Mouse (Mus musculus) induced T-regulatory cell, adult 2 months (primary cell): Measurements from ENCODE around the gene Cldn3.
"Not testable (repeated sequence)": the region's sequence is repeated elsewhere in the genome, so short reads cannot be mapped to it uniquely, and the experiment has no call there.

Experiments
- DNase-seq: peaks from one replicate; pipeline ENCODE4 v3.0.0-alpha.2; 2012; ENCODE audit warnings: low read depth

Cldn3 gene

GRCm38 (mm10) chr5:134985633-134986297 lies at the start of gene Cldn3:
TSS of gene Cldn3 (plus strand) at chr5:134986214.
- DNase-seq = no peak

GRCm38 (mm10) chr5:134936626-134937185 lies 49.3 kb upstream of the Cldn3 start:
- DNase-seq = no peak

GRCm38 (mm10) chr5:134939069-134939468 lies 46.9 kb upstream of the Cldn3 start:
- peak; percentile 58 for DNase-seq

GRCm38 (mm10) chr5:134939554-134939953 lies 46.5 kb upstream of the Cldn3 start:
- DNase-seq = not testable (repeated sequence)

GRCm38 (mm10) chr5:134941472-134942209 lies 44.4 kb upstream of the Cldn3 start:
- DNase-seq = peak; percentile 60

GRCm38 (mm10) chr5:134942740-134943139 lies 43.3 kb upstream of the Cldn3 start:
- DNase-seq = no peak

GRCm38 (mm10) chr5:134944179-134944578 lies 41.8 kb upstream of the Cldn3 start:
- DNase-seq = no peak

GRCm38 (mm10) chr5:134945266-134945959 lies 40.6 kb upstream of the Cldn3 start:
- DNase-seq = no peak

- no peak for DNase-seq
Measured at GRCm38 (mm10) chr5:134946063-134946856, 39.8 kb upstream of the Cldn3 start.

GRCm38 (mm10) chr5:134946857-134947255 lies 39.2 kb upstream of the Cldn3 start, which contains the start of gene Cldn4:
TSS of gene Cldn4 (minus strand) at chr5:134946934.
- no peak for DNase-seq

- DNase-seq = no peak
Measured at GRCm38 (mm10) chr5:134947420-134948084, 38.5 kb upstream of the Cldn3 start.

- DNase-seq = no peak
Measured at GRCm38 (mm10) chr5:134948085-134948439, 38.0 kb upstream of the Cldn3 start.

GRCm38 (mm10) chr5:134951053-134951884 lies 34.7 kb upstream of the Cldn3 start:
- no peak for DNase-seq

- no peak for DNase-seq
Measured at GRCm38 (mm10) chr5:134955491-134955890, 30.5 kb upstream of the Cldn3 start.

- no peak for DNase-seq
Measured at GRCm38 (mm10) chr5:134959114-134959513, 26.9 kb upstream of the Cldn3 start.

- DNase-seq = no peak
Measured at GRCm38 (mm10) chr5:134960430-134960829, 25.6 kb upstream of the Cldn3 start.

GRCm38 (mm10) chr5:134961519-134961918 lies 24.5 kb upstream of the Cldn3 start:
- no peak for DNase-seq

- no peak for DNase-seq
Measured at GRCm38 (mm10) chr5:134963546-134963945, 22.5 kb upstream of the Cldn3 start.

- DNase-seq = not testable (repeated sequence)
Measured at GRCm38 (mm10) chr5:134964655-134965054, 21.4 kb upstream of the Cldn3 start.

- peak; percentile 85 for DNase-seq
Measured at GRCm38 (mm10) chr5:134965473-134965851, 20.6 kb upstream of the Cldn3 start.
